Mouse (Mus musculus) ES-Bruce4 (cell line): ENCODE results near the gene Traip.

ENCODE experiments used
- CTCF ChIP-seq: IDR thresholded peaks from one replicate; pipeline ENCODE4 v1.8.1; 2011; ENCODE audit warnings: low read depth, low read length
- EP300 ChIP-seq: IDR thresholded peaks from 2 replicates; pipeline ENCODE4 v1.6.1; 2011; ENCODE audit warnings: low read depth, low read length; ENCODE audit not compliant: insufficient read depth

GRCm38 (mm10) chr9:107994464-107994863 lies 44.5 kb downstream of the Traip start:
- TF ChIP-seq EP300 (no peak), CTCF (no peak)
